Mouse (Mus musculus): ENCODE data around the gene Ccn2. TPM values are rescaled to one million over a fixed set of nuclear protein-coding genes. Genes with fewer than 3 reads are reported as not detected.
"Not testable (repeated sequence)": the region's sequence is repeated elsewhere in the genome, so short reads cannot be mapped to it uniquely, and the experiment has no call there.

The Ccn2 gene
- polyA plus RNA-seq, 1 experiment from 2014 or later, result 4.2 TPM

GRCm38 (mm10) chr10:24609766-24610165 lies 14.5 kb downstream of the Ccn2 start:
- no peak for ATAC-seq (replicated peaks; ENCODE audit: low FRiP score)
- WGBS, result 91% methylated on average over 9 of the region's 9 CpGs

GRCm38 (mm10) chr10:24614726-24615125 lies 19.5 kb downstream of the Ccn2 start:
- WGBS, result 91% methylated on average over 4 of the region's 4 CpGs
- Histone ChIP-seq H3K9ac (ENCODE audit: low read length) (no peak overlapping the region), H3K36me3 (ENCODE audit: control insufficient read depth, insufficient read depth, low read length) (no peaks in the 10 kb centered on the region), H3K27ac (ENCODE audit: low read depth, low read length) (no peak overlapping the region), H3K4me3 (ENCODE audit: low read depth, low read length) (no peak overlapping the region), H3K4me2 (ENCODE audit: low read depth, low read length, severe bottlenecking) (no peak overlapping the region), H3K4me1 (replicated peaks; ENCODE audit: control insufficient read depth, insufficient read depth, low read length) (no peaks in the 10 kb centered on the region), H3K9me3 (ENCODE audit: control insufficient read depth, low read length) (no peaks in the 10 kb centered on the region), H3K27me3 (ENCODE audit: control insufficient read depth, insufficient read depth, low read length) (no peaks in the 10 kb centered on the region)
- DNase-seq (ENCODE audit: low spot score) (no peak), ATAC-seq (replicated peaks; ENCODE audit: low FRiP score) (no peak)

More at GRCm38 (mm10) chr10:24609766-24610165, 14.5 kb downstream of the Ccn2 start:
- Histone ChIP-seq H3K36me3 (ENCODE audit: control insufficient read depth, insufficient read depth, low read length) (no peaks in the 10 kb centered on the region), H3K9ac (ENCODE audit: low read length) (no peak overlapping the region), H3K9me3 (ENCODE audit: control insufficient read depth, low read length) (no peaks in the 10 kb centered on the region), H3K4me2 (ENCODE audit: low read depth, low read length, severe bottlenecking) (no peak overlapping the region), H3K4me1 (replicated peaks; ENCODE audit: control insufficient read depth, insufficient read depth, low read length) (no peaks in the 10 kb centered on the region), H3K4me3 (ENCODE audit: low read depth, low read length) (no peak overlapping the region), H3K27me3 (ENCODE audit: control insufficient read depth, insufficient read depth, low read length) (no peaks in the 10 kb centered on the region), H3K27ac (ENCODE audit: low read depth, low read length) (no peak overlapping the region)
- no peak for DNase-seq (ENCODE audit: low spot score)

GRCm38 (mm10) chr10:24615799-24616198 lies 20.6 kb downstream of the Ccn2 start:
- WGBS, result 81% methylated on average over 6 of the region's 6 CpGs
- Histone ChIP-seq H3K9me3 (ENCODE audit: control insufficient read depth, low read length) (no peaks in the 10 kb centered on the region), H3K9ac (ENCODE audit: low read length) (no peak overlapping the region), H3K36me3 (ENCODE audit: control insufficient read depth, insufficient read depth, low read length) (no peaks in the 10 kb centered on the region), H3K4me1 (replicated peaks; ENCODE audit: control insufficient read depth, insufficient read depth, low read length) (no peaks in the 10 kb centered on the region), H3K4me3 (ENCODE audit: low read depth, low read length) (no peak overlapping the region), H3K27me3 (ENCODE audit: control insufficient read depth, insufficient read depth, low read length) (no peaks in the 10 kb centered on the region), H3K27ac (ENCODE audit: low read depth, low read length) (no peak overlapping the region), H3K4me2 (ENCODE audit: low read depth, low read length, severe bottlenecking) (no peak overlapping the region)
- DNase-seq (ENCODE audit: low spot score) (no peak), ATAC-seq (replicated peaks; ENCODE audit: low FRiP score) (no peak)

- 96% methylated on average over 1 of the region's 1 CpGs for WGBS
- ATAC-seq (replicated peaks; ENCODE audit: low FRiP score), result not testable (repeated sequence)
These were observed 21.3 kb downstream of the Ccn2 start for GRCm38 (mm10) chr10:24616572-24616971.

GRCm38 (mm10) chr10:24621572-24621971 lies 26.3 kb downstream of the Ccn2 start:
- H3K4me2 ChIP-seq (ENCODE audit: low read depth, low read length, severe bottlenecking), result no peak overlapping the region
- WGBS, result 37% methylated on average over 9 of the region's 9 CpGs
- no peaks in the 10 kb centered on the region for H3K27me3 ChIP-seq (ENCODE audit: control insufficient read depth, insufficient read depth, low read length)
- DNase-seq (ENCODE audit: low spot score) (peak; percentile 71), ATAC-seq (replicated peaks; ENCODE audit: low FRiP score) (no peak)
- H3K27ac ChIP-seq (ENCODE audit: low read depth, low read length), result no peak overlapping the region
- no peak overlapping the region for H3K4me3 ChIP-seq (ENCODE audit: low read depth, low read length)
- no peaks in the 10 kb centered on the region for H3K36me3 ChIP-seq (ENCODE audit: control insufficient read depth, insufficient read depth, low read length)
- no peak overlapping the region for H3K9ac ChIP-seq (ENCODE audit: low read length)
- H3K4me1 ChIP-seq (replicated peaks; ENCODE audit: control insufficient read depth, insufficient read depth, low read length), result no peaks in the 10 kb centered on the region
- H3K9me3 ChIP-seq (ENCODE audit: control insufficient read depth, low read length), result no peaks in the 10 kb centered on the region; the same call in 1 of the 2 replicates

More at GRCm38 (mm10) chr10:24616572-24616971, 21.3 kb downstream of the Ccn2 start:
- not testable (repeated sequence) for H3K9me3 ChIP-seq (ENCODE audit: control insufficient read depth, low read length); DNase-seq (ENCODE audit: low spot score); H3K4me2 ChIP-seq (ENCODE audit: low read depth, low read length, severe bottlenecking); H3K36me3 ChIP-seq (ENCODE audit: control insufficient read depth, insufficient read depth, low read length); H3K9ac ChIP-seq (ENCODE audit: low read length); H3K4me1 ChIP-seq (replicated peaks; ENCODE audit: control insufficient read depth, insufficient read depth, low read length); H3K4me3 ChIP-seq (ENCODE audit: low read depth, low read length); H3K27ac ChIP-seq (ENCODE audit: low read depth, low read length); H3K27me3 ChIP-seq (ENCODE audit: control insufficient read depth, insufficient read depth, low read length)

- Histone ChIP-seq H3K4me1 (replicated peaks; ENCODE audit: control insufficient read depth, insufficient read depth, low read length) (no peaks in the 10 kb centered on the region), H3K9ac (ENCODE audit: low read length) (no peak overlapping the region), H3K4me2 (ENCODE audit: low read depth, low read length, severe bottlenecking) (no peak overlapping the region), H3K9me3 (ENCODE audit: control insufficient read depth, low read length) (no peaks in the 10 kb centered on the region; the same call in 1 of the 2 replicates), H3K4me3 (ENCODE audit: low read depth, low read length) (no peak overlapping the region), H3K27me3 (ENCODE audit: control insufficient read depth, insufficient read depth, low read length) (no peaks in the 10 kb centered on the region), H3K36me3 (ENCODE audit: control insufficient read depth, insufficient read depth, low read length) (no peaks in the 10 kb centered on the region), H3K27ac (ENCODE audit: low read depth, low read length) (no peak overlapping the region)
- DNase-seq (ENCODE audit: low spot score), result peak; percentile 73
- no peak for ATAC-seq (replicated peaks; ENCODE audit: low FRiP score)
- 24% methylated on average over 7 of the region's 7 CpGs for WGBS
These were observed 27.3 kb downstream of the Ccn2 start for GRCm38 (mm10) chr10:24622586-24622985.

GRCm38 (mm10) chr10:24625060-24625701 lies 29.9 kb downstream of the Ccn2 start:
- H3K27me3 ChIP-seq (ENCODE audit: control insufficient read depth, insufficient read depth, low read length), result no peaks in the 10 kb centered on the region
- H3K4me2 ChIP-seq (ENCODE audit: low read depth, low read length, severe bottlenecking), result no peak overlapping the region
- WGBS, result 39% methylated on average over 24 of the region's 24 CpGs
- no peaks in the 10 kb centered on the region for H3K4me1 ChIP-seq (replicated peaks; ENCODE audit: control insufficient read depth, insufficient read depth, low read length)
- no peaks in the 10 kb centered on the region; the same call in 1 of the 2 replicates for H3K9me3 ChIP-seq (ENCODE audit: control insufficient read depth, low read length)
- DNase-seq (ENCODE audit: low spot score) (peak; percentile 94), ATAC-seq (replicated peaks; ENCODE audit: low FRiP score) (peak; percentile 66)
- H3K36me3 ChIP-seq (ENCODE audit: control insufficient read depth, insufficient read depth, low read length), result no peaks in the 10 kb centered on the region
- H3K9ac ChIP-seq (ENCODE audit: low read length), result no peak overlapping the region
- no peak overlapping the region for H3K27ac ChIP-seq (ENCODE audit: low read depth, low read length)
- H3K4me3 ChIP-seq (ENCODE audit: low read depth, low read length), result no peak overlapping the region

- DNase-seq (ENCODE audit: low spot score) (no peak), ATAC-seq (replicated peaks; ENCODE audit: low FRiP score) (no peak)
- no peak overlapping the region for H3K4me3 ChIP-seq (ENCODE audit: low read depth, low read length)
- H3K9me3 ChIP-seq (ENCODE audit: control insufficient read depth, low read length), result no peaks in the 10 kb centered on the region; the same call in 1 of the 2 replicates
- no peak overlapping the region for H3K4me2 ChIP-seq (ENCODE audit: low read depth, low read length, severe bottlenecking)
- WGBS, result 63% methylated on average over 12 of the region's 12 CpGs
- H3K27ac ChIP-seq (ENCODE audit: low read depth, low read length), result no peak overlapping the region
- H3K9ac ChIP-seq (ENCODE audit: low read length), result no peak overlapping the region
- no peaks in the 10 kb centered on the region for H3K36me3 ChIP-seq (ENCODE audit: control insufficient read depth, insufficient read depth, low read length)
- no peaks in the 10 kb centered on the region for H3K4me1 ChIP-seq (replicated peaks; ENCODE audit: control insufficient read depth, insufficient read depth, low read length)
- no peaks in the 10 kb centered on the region for H3K27me3 ChIP-seq (ENCODE audit: control insufficient read depth, insufficient read depth, low read length)
These were observed 32.0 kb downstream of the Ccn2 start for GRCm38 (mm10) chr10:24627262-24627661.

- Histone ChIP-seq H3K4me2 (ENCODE audit: low read depth, low read length, severe bottlenecking) (no peak overlapping the region), H3K4me3 (ENCODE audit: low read depth, low read length) (no peak overlapping the region), H3K9me3 (ENCODE audit: control insufficient read depth, low read length) (no peaks in the 10 kb centered on the region), H3K27me3 (ENCODE audit: control insufficient read depth, insufficient read depth, low read length) (no peaks in the 10 kb centered on the region), H3K27ac (ENCODE audit: low read depth, low read length) (no peak overlapping the region), H3K9ac (ENCODE audit: low read length) (no peak overlapping the region), H3K4me1 (replicated peaks; ENCODE audit: control insufficient read depth, insufficient read depth, low read length) (no peaks in the 10 kb centered on the region), H3K36me3 (ENCODE audit: control insufficient read depth, insufficient read depth, low read length) (no peaks in the 10 kb centered on the region)
- 85% methylated on average over 9 of the region's 9 CpGs for WGBS
- DNase-seq (ENCODE audit: low spot score), result no peak
- ATAC-seq (replicated peaks; ENCODE audit: low FRiP score), result no peak
These were observed 33.2 kb downstream of the Ccn2 start for GRCm38 (mm10) chr10:24628466-24628865.

Measured in forebrain, embryonic 11.5 days (tissue).